19 mouse cellular contexts compared by ENCODE assay signal in genomic region chr7:29441151-29441550, GRCm38 (mm10).
DNase-seq lines count a peak whose midpoint lies in the region; ATAC-seq and TF ChIP-seq lines count a peak whose summit lies in the region.
"Had no signal": no experiment of that assay in that cellular context is flagged by ENCODE, and none has a peak within 500 bp of the region (broad histone marks: within the 10 kb centered on the region; RNA-seq: fewer than 3 reads in every experiment).

No protein-coding gene starts in this region.

- no peaks in the 10 kb centered on the region for H3K9me3 ChIP-seq in midbrain, embryonic 10.5 days (replicated peaks)
- no peaks in the 10 kb centered on the region for H3K9me3 ChIP-seq in midbrain, embryonic 13.5 days
- no peaks in the 10 kb centered on the region for H3K9me3 ChIP-seq in midbrain, embryonic 14.5 days (ENCODE audit: control insufficient read depth, low read length)
- H3K9me3 ChIP-seq: G1E; hindbrain, embryonic 12.5 days; liver, embryonic 13.5 days; neural tube, embryonic 15.5 days had no signal

- H3K9ac ChIP-seq in midbrain, embryonic 13.5 days (replicated peaks) = no peak overlapping the region
- no peak overlapping the region for H3K9ac ChIP-seq in midbrain, embryonic 14.5 days (replicated peaks; ENCODE audit: low read length)
- H3K9ac ChIP-seq: heart, embryonic 12.5 days; hindbrain, embryonic 12.5 days; liver, embryonic 13.5 days; neural tube, embryonic 15.5 days had no signal

- H3K4me1 ChIP-seq in midbrain, embryonic 10.5 days = peaks cover 66% of the 10 kb centered on the region
- peaks cover 22% of the 10 kb centered on the region for H3K4me1 ChIP-seq in midbrain, embryonic 13.5 days (replicated peaks)
- peaks cover 6% of the 10 kb centered on the region; the same call in 1 of the 2 replicates for H3K4me1 ChIP-seq in midbrain, embryonic 14.5 days (ENCODE audit: control insufficient read depth, insufficient read depth, low read length)

- H3K36me3 ChIP-seq in midbrain, embryonic 10.5 days = no peaks in the 10 kb centered on the region
- no peaks in the 10 kb centered on the region for H3K36me3 ChIP-seq in midbrain, embryonic 13.5 days
- H3K36me3 ChIP-seq in midbrain, embryonic 14.5 days (ENCODE audit: control insufficient read depth, insufficient read depth, low read length) = no peaks in the 10 kb centered on the region
- H3K36me3 ChIP-seq: heart, embryonic 12.5 days; hindbrain, embryonic 12.5 days; liver, embryonic 13.5 days; neural tube, embryonic 15.5 days had no signal

- ATAC-seq in midbrain, embryonic 13.5 days = no peak
- ATAC-seq in midbrain, embryonic 14.5 days (ENCODE audit: low FRiP score, low TSS enrichment) = no peak

- intact Hi-C loops in gastrocnemius, adult 2 months (cut with DNase I) = no loop called here
- intact Hi-C loops in gastrocnemius, postnatal 36 days (cut with DNase I) = no loop called here
- intact Hi-C loops in left cerebral cortex, postnatal 10 days (cut with DNase I) = loop anchor here (5.0 kb wide), 1 partner anchor 76 kb away; the partner anchor contains the start of gene Sipa1l3

- peaks cover 40% of the 10 kb centered on the region for H3K27me3 ChIP-seq in midbrain, embryonic 10.5 days (ENCODE audit: low read depth, poor library complexity, severe bottlenecking)
- 0 out of 2 replicates have a peak, but pooled peaks cover 6% of the 10 kb centered on the region for H3K27me3 ChIP-seq in midbrain, embryonic 13.5 days
- H3K27me3 ChIP-seq in midbrain, embryonic 14.5 days (ENCODE audit: control insufficient read depth, insufficient read depth, low read length) = no peaks in the 10 kb centered on the region
- H3K27me3 ChIP-seq: hindbrain, embryonic 12.5 days; liver, embryonic 13.5 days; neural tube, embryonic 15.5 days had no signal

- no peak overlapping the region for H3K4me2 ChIP-seq in midbrain, embryonic 13.5 days (replicated peaks)
- H3K4me2 ChIP-seq in midbrain, embryonic 14.5 days (ENCODE audit: low read length) = no peak overlapping the region; the same call in 1 of the 2 replicates
- H3K4me2 ChIP-seq: hindbrain, embryonic 12.5 days; liver, embryonic 13.5 days; neural tube, embryonic 15.5 days had no signal

- no peak for DNase-seq in gastrocnemius, adult 2 months
- DNase-seq in gastrocnemius, postnatal 36 days = no peak
- peak; percentile 56 for DNase-seq in midbrain, embryonic 10.5 days (ENCODE audit: low spot score)
- peak; percentile 34 for DNase-seq in midbrain, embryonic 14.5 days
- DNase-seq in yolk sac, embryonic 10.5 days (ENCODE audit: low spot score) = peak; percentile 50
- no peak for DNase-seq in adrenal gland, adult 2 months
- no peak for DNase-seq in left cerebral cortex, postnatal 10 days (ENCODE audit: extremely low spot score in 1 of 2, low spot score in 2 of 2)
- DNase-seq: cerebellum, adult 8-10 months; kidney, adult 8-10 months; liver, embryonic 13.5 days; lung, adult 2 months; right cerebral cortex, postnatal 25 days; spleen, adult 18-20 months; thymus, postnatal 25 days had no signal

- 29% methylated on average over 9 of the region's 9 CpGs for WGBS in midbrain, embryonic 10.5 days
- 17% methylated on average over 9 of the region's 9 CpGs for WGBS in midbrain, embryonic 13.5 days
- WGBS in midbrain, embryonic 14.5 days = 25% methylated on average over 9 of the region's 9 CpGs

- H3K27ac ChIP-seq in gastrocnemius, adult 2 months = peak overlapping the region; percentile 77
- H3K27ac ChIP-seq in midbrain, embryonic 10.5 days (replicated peaks) = no peak overlapping the region
- H3K27ac ChIP-seq in midbrain, embryonic 13.5 days = no peak overlapping the region
- H3K27ac ChIP-seq in midbrain, embryonic 14.5 days (replicated peaks; ENCODE audit: low read depth, low read length) = no peak overlapping the region
- H3K27ac ChIP-seq: hindbrain, embryonic 12.5 days; liver, embryonic 13.5 days; neural tube, embryonic 15.5 days had no signal

- H3K4me3 ChIP-seq in gastrocnemius, adult 2 months = no peak overlapping the region
- no peak overlapping the region for H3K4me3 ChIP-seq in midbrain, embryonic 10.5 days
- no peak overlapping the region for H3K4me3 ChIP-seq in midbrain, embryonic 13.5 days (replicated peaks)
- H3K4me3 ChIP-seq in midbrain, embryonic 14.5 days (replicated peaks; ENCODE audit: low read depth, low read length) = no peak overlapping the region
- H3K4me3 ChIP-seq: heart, embryonic 12.5 days; hindbrain, embryonic 12.5 days; liver, embryonic 13.5 days; neural tube, embryonic 15.5 days had no signal

- TF ChIP-seq CTCF in gastrocnemius, adult 2 months (IDR thresholded peaks at IDR 0.05) = no peak

Comparison
In these comparisons a context has a peak if more than half of its experiments do, and no peak if none do; other contexts are left out.
1. DNase-seq: peak in midbrain, embryonic 10.5 days (single experiment), midbrain, embryonic 14.5 days (single experiment) and yolk sac, embryonic 10.5 days (single experiment); none in gastrocnemius, adult 2 months (single experiment), gastrocnemius, postnatal 36 days (0 of 2), adrenal gland, adult 2 months (single experiment) and left cerebral cortex, postnatal 10 days (0 of 2).